Mouse (Mus musculus) lung, embryonic 15.5 days (tissue): ENCODE measurements at regions not wholly inside any gene's neighbourhood (a gene's known extent, or its start where the extent isn't known, plus 50 kb on each side); places are given as distances from the start of the nearest gene placed in this dataset.
"Not testable (repeated sequence)": the region's sequence is repeated elsewhere in the genome, so short reads cannot be mapped to it uniquely, and the experiment has no call there.

Experiments
- ATAC-seq: fragments of 200-750 bp; cut with Nextera tagmentation; 2 replicates; pipeline ENCODE4 v1.8.0; 2017; ENCODE audit warnings: moderate number of reproducible peaks, borderline replicate concordance; ENCODE audit not compliant: low FRiP score, low TSS enrichment; ENCODE audit errors: extremely low read depth
- H3K27ac ChIP-seq: fragments of 300-500 bp; sonication (generic); 2 replicates; pipeline ENCODE4 v1.5.1; 2015; ENCODE audit warnings: moderate library complexity, mild to moderate bottlenecking, inconsistent platforms
- H3K27me3 ChIP-seq: fragments of 300-500 bp; sonication (generic); 2 replicates; pipeline ENCODE4 v1.6.1; 2015; ENCODE audit warnings: inconsistent platforms
- H3K36me3 ChIP-seq: fragments of 300-500 bp; sonication (generic); 2 replicates; pipeline ENCODE4 v1.6.1; 2015; ENCODE audit warnings: inconsistent platforms
- H3K4me1 ChIP-seq: fragments of 300-500 bp; sonication (generic); 2 replicates; pipeline ENCODE4 v1.6.1; 2015; ENCODE audit warnings: inconsistent platforms
- H3K4me2 ChIP-seq: fragments of 300-500 bp; sonication (generic); 2 replicates; pipeline ENCODE4 v1.6.1; 2015; ENCODE audit warnings: inconsistent platforms, mild to moderate bottlenecking, moderate library complexity
- H3K4me3 ChIP-seq: fragments of 300-500 bp; sonication (generic); 2 replicates; pipeline ENCODE4 v1.5.1; 2015; ENCODE audit warnings: mild to moderate bottlenecking, inconsistent platforms
- H3K9ac ChIP-seq: fragments of 300-500 bp; sonication (generic); 2 replicates; pipeline ENCODE4 v1.6.1; 2015; ENCODE audit warnings: inconsistent platforms
- H3K9me3 ChIP-seq: fragments of 300-500 bp; sonication (generic); 2 replicates; pipeline ENCODE4 v1.6.1; 2016; ENCODE audit warnings: inconsistent platforms
- WGBS: fragments of 180-500 bp; shearing (Covaris S2); methylation state at CpG from one replicate; pipeline ENCODE4 v1.1.7; 2015; 5-methylcytosine and 5-hydroxymethylcytosine counted together

GRCm38 (mm10) chr6:50824466-50824865 is 170.2 kb upstream of the Npvf start:
- 81% methylated on average over 4 of the region's 4 CpGs for WGBS
- Histone ChIP-seq H3K27ac (no peak overlapping the region), H3K4me2 (no peak overlapping the region), H3K4me3 (no peak overlapping the region), H3K9me3 (no peaks in the 10 kb centered on the region), H3K4me1 (peaks cover 22% of the 10 kb centered on the region; the same call in 1 of the 2 replicates), H3K9ac (no peak overlapping the region), H3K27me3 (no peaks in the 10 kb centered on the region), H3K36me3 (no peaks in the 10 kb centered on the region)
- no peak for ATAC-seq

- Histone ChIP-seq H3K36me3 (no peaks in the 10 kb centered on the region), H3K4me1 (no peaks in the 10 kb centered on the region), H3K9ac (no peak overlapping the region), H3K4me3 (no peak overlapping the region), H3K27ac (no peak overlapping the region), H3K4me2 (no peak overlapping the region), H3K27me3 (no peaks in the 10 kb centered on the region), H3K9me3 (no peaks in the 10 kb centered on the region)
- WGBS, result 30% methylated on average over 5 of the region's 5 CpGs
- no peak for ATAC-seq
Observed at GRCm38 (mm10) chr6:50831725-50832124, 177.5 kb upstream of the Npvf start.

GRCm38 (mm10) chr6:50835997-50836625 is 181.9 kb upstream of the Npvf start:
- Histone ChIP-seq H3K9ac (no peak overlapping the region), H3K4me1 (no peaks in the 10 kb centered on the region), H3K36me3 (no peaks in the 10 kb centered on the region), H3K27me3 (no peaks in the 10 kb centered on the region), H3K9me3 (no peaks in the 10 kb centered on the region), H3K4me2 (no peak overlapping the region), H3K27ac (no peak overlapping the region), H3K4me3 (no peak overlapping the region)
- no peak for ATAC-seq
- 80% methylated on average over 6 of the region's 6 CpGs for WGBS

- no peak overlapping the region for H3K9ac ChIP-seq
- H3K4me2 ChIP-seq, result no peak overlapping the region
- no peaks in the 10 kb centered on the region for H3K27me3 ChIP-seq
- no peak for ATAC-seq
- no peaks in the 10 kb centered on the region for H3K36me3 ChIP-seq
- H3K27ac ChIP-seq, result no peak overlapping the region
- H3K9me3 ChIP-seq, result no peaks in the 10 kb centered on the region
- WGBS, result 56% methylated on average over 9 of the region's 9 CpGs
- H3K4me1 ChIP-seq, result no peaks in the 10 kb centered on the region
- H3K4me3 ChIP-seq, result no peak overlapping the region
Observed at GRCm38 (mm10) chr6:50840826-50841225, 186.6 kb upstream of the Npvf start.

GRCm38 (mm10) chr6:50845246-50845645 is 191.0 kb upstream of the Npvf start:
- not testable (repeated sequence) for H3K9me3 ChIP-seq, H3K4me3 ChIP-seq, H3K27ac ChIP-seq, H3K27me3 ChIP-seq, H3K4me1 ChIP-seq, ATAC-seq, H3K9ac ChIP-seq, H3K4me2 ChIP-seq, H3K36me3 ChIP-seq
- 82% methylated on average over 2 of the region's 2 CpGs for WGBS

GRCm38 (mm10) chr6:50846740-50847516 is 192.7 kb upstream of the Npvf start:
- H3K4me2 ChIP-seq, result 0 out of 2 replicates have a peak overlapping the region, but pooled peaks have one; percentile 8
- no peaks in the 10 kb centered on the region for H3K27me3 ChIP-seq
- H3K9ac ChIP-seq, result no peak overlapping the region
- H3K36me3 ChIP-seq, result no peaks in the 10 kb centered on the region
- WGBS, result 36% methylated on average over 18 of the region's 18 CpGs
- H3K9me3 ChIP-seq, result no peaks in the 10 kb centered on the region
- no peak overlapping the region for H3K27ac ChIP-seq
- no peak for ATAC-seq
- H3K4me1 ChIP-seq, result 0 out of 2 replicates have a peak, but pooled peaks cover 5% of the 10 kb centered on the region
- H3K4me3 ChIP-seq, result no peak overlapping the region

GRCm38 (mm10) chr6:50847548-50847947 is 193.3 kb upstream of the Npvf start:
- H3K9me3 ChIP-seq, result no peaks in the 10 kb centered on the region
- no peak for ATAC-seq
- WGBS, result 73% methylated on average over 7 of the region's 7 CpGs
- H3K27ac ChIP-seq, result no peak overlapping the region
- H3K4me3 ChIP-seq, result no peak overlapping the region
- no peaks in the 10 kb centered on the region for H3K36me3 ChIP-seq
- H3K27me3 ChIP-seq, result no peaks in the 10 kb centered on the region
- no peak overlapping the region for H3K9ac ChIP-seq
- H3K4me1 ChIP-seq, result 0 out of 2 replicates have a peak, but pooled peaks cover 5% of the 10 kb centered on the region
- H3K4me2 ChIP-seq, result no peak overlapping the region

- ATAC-seq, result no peak
- no peak overlapping the region for H3K4me3 ChIP-seq
- no peaks in the 10 kb centered on the region for H3K27me3 ChIP-seq
- no peaks in the 10 kb centered on the region for H3K9me3 ChIP-seq
- no peaks in the 10 kb centered on the region for H3K4me1 ChIP-seq
- no peak overlapping the region for H3K27ac ChIP-seq
- no peaks in the 10 kb centered on the region for H3K36me3 ChIP-seq
- WGBS, result 76% methylated on average over 4 of the region's 4 CpGs
- no peak overlapping the region for H3K4me2 ChIP-seq
- no peak overlapping the region for H3K9ac ChIP-seq
Observed at GRCm38 (mm10) chr6:50859162-50859561, 204.9 kb upstream of the Npvf start.

GRCm38 (mm10) chr6:50877991-50878390 is 223.8 kb upstream of the Npvf start:
- 74% methylated on average over 5 of the region's 5 CpGs for WGBS
- no peak for ATAC-seq
- Histone ChIP-seq H3K4me1 (no peaks in the 10 kb centered on the region), H3K4me3 (no peak overlapping the region), H3K9ac (no peak overlapping the region), H3K9me3 (no peaks in the 10 kb centered on the region), H3K4me2 (no peak overlapping the region), H3K27ac (no peak overlapping the region), H3K36me3 (no peaks in the 10 kb centered on the region), H3K27me3 (no peaks in the 10 kb centered on the region)

GRCm38 (mm10) chr6:50882298-50882697 is 228.1 kb upstream of the Npvf start:
- Histone ChIP-seq H3K27ac (no peak overlapping the region), H3K27me3 (no peaks in the 10 kb centered on the region), H3K36me3 (no peaks in the 10 kb centered on the region), H3K9ac (no peak overlapping the region), H3K4me1 (no peaks in the 10 kb centered on the region), H3K4me2 (no peak overlapping the region), H3K9me3 (no peaks in the 10 kb centered on the region), H3K4me3 (no peak overlapping the region)
- no peak for ATAC-seq
- 68% methylated on average over 3 of the region's 3 CpGs for WGBS

- H3K36me3 ChIP-seq, result no peaks in the 10 kb centered on the region
- H3K9ac ChIP-seq, result no peak overlapping the region
- no peaks in the 10 kb centered on the region for H3K27me3 ChIP-seq
- no peaks in the 10 kb centered on the region for H3K9me3 ChIP-seq
- 45% methylated on average over 4 of the region's 4 CpGs for WGBS
- H3K4me1 ChIP-seq, result no peaks in the 10 kb centered on the region
- H3K4me2 ChIP-seq, result no peak overlapping the region
- no peak overlapping the region for H3K27ac ChIP-seq
- H3K4me3 ChIP-seq, result no peak overlapping the region
- no peak for ATAC-seq
Observed at GRCm38 (mm10) chr6:50882759-50883158, 228.5 kb upstream of the Npvf start.

GRCm38 (mm10) chr6:50885031-50885430 is 230.8 kb upstream of the Npvf start:
- peaks cover under 1% of the 10 kb centered on the region; the same call in 1 of the 2 replicates for H3K4me1 ChIP-seq
- no peak overlapping the region for H3K4me2 ChIP-seq
- no peak overlapping the region for H3K4me3 ChIP-seq
- 89% methylated on average over 4 of the region's 4 CpGs for WGBS
- H3K9me3 ChIP-seq, result no peaks in the 10 kb centered on the region
- no peak for ATAC-seq
- H3K27me3 ChIP-seq, result peaks cover 6% of the 10 kb centered on the region; the same call in 1 of the 2 replicates
- no peak overlapping the region for H3K9ac ChIP-seq
- no peaks in the 10 kb centered on the region for H3K36me3 ChIP-seq
- H3K27ac ChIP-seq, result no peak overlapping the region
